Mouse (Mus musculus): ENCODE data around the gene Mia3. TPM values are rescaled to one million over a fixed set of nuclear protein-coding genes. Genes with fewer than 3 reads are reported as not detected.
A peak's percentile ranks its signal among the peaks of the same experiment; 100 is the strongest.

Mia3 gene
- 95.3 and 112 TPM in 2 replicates for total RNA-seq (2012; rRNA removed)
- total RNA-seq (2014; rRNA removed): 49.3 and 51.2 TPM in 2 replicates
- polyA plus RNA-seq (2012; ENCODE audit: insufficient read length, low read depth): 70.1 and 80.9 TPM in 2 replicates

DNA sequence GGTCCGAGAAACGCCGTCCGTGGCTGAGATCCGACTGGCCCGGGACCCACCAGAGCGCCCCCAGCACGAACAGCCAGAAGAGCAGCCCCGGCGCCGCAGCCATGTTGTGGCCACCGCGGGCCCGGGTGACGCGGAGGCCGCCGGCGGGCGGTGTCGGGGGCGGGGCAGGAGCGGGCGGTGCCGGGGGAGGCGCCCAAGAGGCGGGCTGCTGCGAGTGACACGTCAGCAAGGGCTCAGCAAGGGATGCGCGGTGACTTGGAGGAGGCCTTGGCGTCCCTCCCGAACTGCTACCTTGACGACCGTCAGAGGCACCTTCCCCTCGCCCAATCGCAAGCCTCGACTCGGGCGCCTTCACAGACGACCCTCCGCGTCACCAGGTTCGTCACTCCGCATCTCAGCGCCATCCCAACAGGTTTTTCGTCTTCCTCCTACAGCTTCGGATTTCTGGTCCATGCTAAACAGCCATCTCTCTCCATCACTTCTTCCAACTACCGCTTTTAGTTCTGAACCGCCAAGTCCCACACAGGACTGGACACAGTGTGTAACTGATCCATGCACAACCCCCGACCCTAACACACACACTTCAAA, at the start of gene Mia3:
Gene Mia3 (minus strand): TSS at position 127 of the 588 bp plus-strand sequence.
- in situ Hi-C loops (cut with MboI; ENCODE audit: low pct_ligation_motif_present, low pct_unique_long_range_greater_than_20kb, low sequenced_read_pairs): no loop called here
- H3K79me2 ChIP-seq (replicated peaks; ENCODE audit: control insufficient read depth, extremely low read depth, insufficient read depth, poor library complexity, severe bottlenecking): peaks cover 7% of the 10 kb centered on the region; the same call in 1 of the 2 replicates
- H3K36me3 ChIP-seq (replicated peaks in 1 of 2; ENCODE audit: control insufficient read depth in 1 of 2, insufficient read depth in 1 of 2, low read length in 1 of 2): peaks cover 6 to 24% of the 10 kb centered on the region in 2 experiments
- dilution Hi-C loops (cut with MboI; ENCODE audit: extremely low pct_ligation_motif_present, extremely low pct_unique_long_range_greater_than_20kb, low sequenced_read_pairs): no loop called here
- no peak within 1 kb of the TSS for H3K27ac ChIP-seq (ENCODE audit: insufficient read depth, low read depth)
- H3K4me2 ChIP-seq (ENCODE audit: insufficient read depth, low read depth, poor library complexity, severe bottlenecking): peak within 1 kb of the TSS; percentile 85
- no peak for TF ChIP-seq GABPA (IDR thresholded peaks at IDR 0.05; ENCODE audit: insufficient replicate concordance, low read depth, low read length)
- no peak for TF ChIP-seq ETS1 (conservative IDR thresholded peaks at IDR 0.05; ENCODE audit: low read depth, low read length)
- TF ChIP-seq SMC3 (IDR thresholded peaks at IDR 0.05; ENCODE audit: low read depth, low read length): no peak
- TF ChIP-seq MAX (IDR thresholded peaks at IDR 0.05; ENCODE audit: low read length): no peak; the same call in 1 of the 2 replicates
- TF ChIP-seq POLR2AphosphoS2 (IDR thresholded peaks at IDR 0.05; ENCODE audit: low read depth, low read length): 0 out of 2 replicates have a peak, but pooled peaks have one; percentile 42
- TF ChIP-seq JUN (IDR thresholded peaks at IDR 0.05; ENCODE audit: insufficient read depth, low read depth, low read length): no peak
- no peak for TF ChIP-seq KAT2A (IDR thresholded peaks at IDR 0.05; ENCODE audit: insufficient replicate concordance, low read length)
- peak; percentile 79 for TF ChIP-seq MYC (IDR thresholded peaks at IDR 0.05; ENCODE audit: low read depth, low read length)
- peak; percentile 77 for TF ChIP-seq NRF1 (IDR thresholded peaks at IDR 0.05; ENCODE audit: low read depth, low read length)
- no peak for TF ChIP-seq USF1 (IDR thresholded peaks at IDR 0.05; ENCODE audit: low read depth, low read length)
- no peak for TF ChIP-seq JUND (conservative IDR thresholded peaks at IDR 0.05; ENCODE audit: low read depth, low read length)
- TF ChIP-seq HCFC1 (IDR thresholded peaks at IDR 0.05; ENCODE audit: low read depth, low read length): no peak
- TF ChIP-seq ZKSCAN1 (IDR thresholded peaks at IDR 0.05; ENCODE audit: borderline replicate concordance, low read depth, low read length): no peak
- no peak for TF ChIP-seq IRF4 (IDR thresholded peaks at IDR 0.05; ENCODE audit: low read depth, low read length)
- no peak for TF ChIP-seq USF2 (conservative IDR thresholded peaks at IDR 0.05; ENCODE audit: low read depth, low read length)
- TF ChIP-seq EP300 (IDR thresholded peaks at IDR 0.05; ENCODE audit: low read length): no peak
- no peak for TF ChIP-seq CHD2 (IDR thresholded peaks at IDR 0.05; ENCODE audit: low read length)
- TF ChIP-seq MAZ (IDR thresholded peaks at IDR 0.05; ENCODE audit: low read depth, low read length): no peak
- peak; percentile 75 for TF ChIP-seq TBP (conservative IDR thresholded peaks at IDR 0.05; ENCODE audit: low read depth, low read length)
- no peak for TF ChIP-seq UBTF (IDR thresholded peaks at IDR 0.05; ENCODE audit: low read depth, low read length)
- TF ChIP-seq TCF12 (IDR thresholded peaks at IDR 0.05; ENCODE audit: low read depth, low read length): peak; percentile 76
- TF ChIP-seq POLR2A (IDR thresholded peaks at IDR 0.05; ENCODE audit: low read depth, low read length): peak; percentile 84
- TF ChIP-seq E2F4 (IDR thresholded peaks at IDR 0.05; ENCODE audit: insufficient replicate concordance, low read depth, low read length): no peak
- peak; percentile 77 for TF ChIP-seq NELFE (IDR thresholded peaks at IDR 0.05; ENCODE audit: low read depth, low read length)
- TF ChIP-seq CTCF (conservative IDR thresholded peaks at IDR 0.05 in 1 of 2, IDR thresholded peaks at IDR 0.05 in 1 of 2; ENCODE audit: low read depth in 2 of 2, low read length in 2 of 2): peak in 1 of 2 experiments; percentile 17; a peak in 1 of 4 replicates
- TF ChIP-seq MEF2A (IDR thresholded peaks at IDR 0.05; ENCODE audit: borderline replicate concordance, low read depth, low read length): 0 out of 2 replicates have a peak, but pooled peaks have one; percentile 9
- no peak for TF ChIP-seq CHD1 (IDR thresholded peaks at IDR 0.05; ENCODE audit: low read depth, low read length)
- no peak for TF ChIP-seq ZC3H11A (IDR thresholded peaks at IDR 0.05; ENCODE audit: low read depth, low read length)
- no peak for TF ChIP-seq RAD21 (IDR thresholded peaks at IDR 0.05; ENCODE audit: low read depth, low read length)
- TF ChIP-seq PAX5 (IDR thresholded peaks at IDR 0.05; ENCODE audit: low read length): no peak
- TF ChIP-seq BHLHE40 (IDR thresholded peaks at IDR 0.05; ENCODE audit: low read depth, low read length): no peak
- no peak for TF ChIP-seq MAFK (IDR thresholded peaks at IDR 0.05; ENCODE audit: insufficient replicate concordance, low read length)
- TF ChIP-seq ELF1 (IDR thresholded peaks at IDR 0.05; ENCODE audit: low read depth, low read length): peak; percentile 48
- no peak for TF ChIP-seq RCOR1 (conservative IDR thresholded peaks at IDR 0.05; ENCODE audit: low read depth, low read length)
- TF ChIP-seq ZMIZ1 (IDR thresholded peaks at IDR 0.05; ENCODE audit: low read depth, low read length): peak; percentile 80
- TF ChIP-seq ZNF384 (IDR thresholded peaks at IDR 0.05; ENCODE audit: low read depth, low read length): no peak
- TF ChIP-seq SIN3A (IDR thresholded peaks at IDR 0.05; ENCODE audit: low read length): no peak; the same call in 1 of the 2 replicates
- peak; percentile 69; the same call in 1 of the 2 replicates for TF ChIP-seq MXI1 (IDR thresholded peaks at IDR 0.05; ENCODE audit: low read depth, low read length)
- H3K4me3 ChIP-seq (replicated peaks in 1 of 3; ENCODE audit: low read depth in 2 of 3, low read length in 2 of 3, poor library complexity in 1 of 3): peak within 1 kb of the TSS; percentile 76 to 96 (median 86)
- no peaks in the 10 kb centered on the region for H3K27me3 ChIP-seq (replicated peaks)
- peak; percentile 96 for DNase-seq (ENCODE audit: extremely low read depth)
- peak within 1 kb of the TSS; percentile 61 for H3K9ac ChIP-seq (ENCODE audit: insufficient read depth, low read depth)
- peaks cover 8 to 21% of the 10 kb centered on the region in 2 experiments for H3K4me1 ChIP-seq (ENCODE audit: control insufficient read depth in 1 of 2, insufficient read depth in 2 of 2)
- H3K9me3 ChIP-seq (replicated peaks; ENCODE audit: low read length): no peaks in the 10 kb centered on the region

Data from CH12.LX (cell line).